Mouse (Mus musculus): ENCODE results near the gene Nfasc.

GRCm38 (mm10) chr1:132595741-132596140 lies 145.9 kb downstream of the Nfasc start:
- TF ChIP-seq CTCF (IDR thresholded peaks at IDR 0.05; ENCODE audit: low read depth, low read length): no peak
- no peak for TF ChIP-seq POLR2A (IDR thresholded peaks at IDR 0.05; ENCODE audit: borderline replicate concordance, low read depth, low read length)
